Mouse (Mus musculus) ovary, adult 10 weeks (tissue): ENCODE results near the gene Nr0b2. TPM values are rescaled to one million over a fixed set of nuclear protein-coding genes. Genes with fewer than 3 reads are reported as not detected.

Experiments used
- polyA plus RNA-seq: library from polyadenylated mRNA; stranded (reverse); fragments of 350-450 nt; fragmentation: Illumina TruSeq; extraction: RNeasy Lipid Tissue Mini Kit (QIAGEN cat#74804); gene quantifications from one replicate; pipeline ENCODE4 v1.2.3, GENCODE M21; 2014

Nr0b2 gene
- not detected for polyA plus RNA-seq

DNA sequence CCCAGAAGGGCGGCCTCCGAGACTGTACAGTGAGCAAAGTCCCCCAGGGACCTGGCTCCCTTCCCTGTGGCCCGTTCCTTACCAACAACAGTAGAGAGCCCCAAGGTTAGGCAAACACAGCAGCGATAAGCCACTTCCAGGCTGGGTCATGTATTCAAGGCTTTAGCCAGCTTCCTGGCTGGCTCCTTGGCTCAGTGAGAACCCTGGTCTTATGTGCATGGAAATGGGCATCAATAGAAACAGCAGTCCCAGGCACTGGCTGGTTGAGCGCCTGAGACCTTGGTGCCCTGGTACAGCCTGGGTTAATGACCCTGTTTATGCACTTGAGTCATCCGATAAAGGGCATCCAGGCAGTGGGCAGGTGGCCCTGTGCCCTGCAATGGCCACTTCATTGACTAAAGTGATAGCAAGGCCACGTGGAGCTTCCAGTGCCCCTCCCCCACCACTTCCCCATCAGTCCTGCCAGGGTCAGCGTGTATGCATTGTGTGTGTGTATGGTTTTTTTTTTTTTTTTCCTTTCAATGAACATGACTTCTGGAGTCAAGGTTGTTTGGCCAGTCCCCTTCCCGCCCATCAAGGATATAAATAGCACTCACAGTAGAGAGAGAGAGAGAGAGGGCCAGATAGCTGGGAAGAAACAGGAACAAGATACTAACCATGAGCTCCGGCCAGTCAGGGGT is at the start of gene Nr0b2:
Nr0b2 (plus strand) TSS at position 609 of the 680 bp plus-strand sequence.

DNA sequence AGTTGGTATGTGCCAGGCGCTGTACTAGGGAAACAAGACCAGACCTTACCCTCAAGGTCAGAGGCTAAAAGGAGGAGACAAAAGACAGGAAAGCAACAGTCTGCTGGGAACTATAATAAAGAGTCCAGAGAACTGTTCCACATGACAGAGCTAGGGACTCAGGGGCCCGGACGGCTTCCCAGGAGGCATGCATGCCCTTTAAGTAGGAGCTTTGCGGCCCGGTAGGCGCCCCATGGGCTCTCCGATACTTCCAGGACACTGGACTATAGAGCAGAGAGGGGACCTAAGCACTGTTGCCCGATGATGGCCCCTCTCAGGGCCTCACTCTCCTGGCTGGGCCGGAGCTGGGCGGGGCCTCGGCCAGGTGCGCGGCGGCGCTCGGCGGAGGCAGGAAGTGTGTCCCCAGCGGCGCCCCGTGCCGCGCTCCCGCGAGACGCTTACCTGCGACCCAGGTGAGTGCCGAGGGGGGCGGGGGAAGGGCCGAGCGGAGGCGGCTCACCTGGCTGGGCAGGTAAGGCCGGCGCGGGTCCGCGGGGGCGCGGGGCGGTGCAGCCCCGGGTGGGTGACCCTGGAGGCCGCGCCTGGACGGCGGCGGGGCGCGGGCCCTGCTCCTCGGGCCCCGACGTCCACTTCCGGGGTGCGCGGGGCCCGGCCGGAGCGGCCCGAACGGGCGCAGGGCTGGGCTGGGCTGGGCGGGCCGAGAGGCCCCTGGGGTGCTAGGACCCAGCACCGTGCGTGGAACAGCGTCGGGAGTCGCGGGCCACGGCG is 34.4 kb upstream of the Nr0b2 start, which contains the start of gene Kdf1:
Kdf1 (plus strand) TSS at position 363 of the 768 bp plus-strand sequence.

GRCm38 (mm10) chr4:133545272-133546231 is 7.6 kb upstream of the Nr0b2 start, which contains the start of gene Nudc:
Gene Nudc (minus strand): TSS chr4:133545996.

GRCm38 (mm10) chr4:133574070-133574842 is 21.1 kb downstream of the Nr0b2 start, which contains the start of gene Gpatch3:
Gene Gpatch3 (plus strand): TSS chr4:133574745.

DNA sequence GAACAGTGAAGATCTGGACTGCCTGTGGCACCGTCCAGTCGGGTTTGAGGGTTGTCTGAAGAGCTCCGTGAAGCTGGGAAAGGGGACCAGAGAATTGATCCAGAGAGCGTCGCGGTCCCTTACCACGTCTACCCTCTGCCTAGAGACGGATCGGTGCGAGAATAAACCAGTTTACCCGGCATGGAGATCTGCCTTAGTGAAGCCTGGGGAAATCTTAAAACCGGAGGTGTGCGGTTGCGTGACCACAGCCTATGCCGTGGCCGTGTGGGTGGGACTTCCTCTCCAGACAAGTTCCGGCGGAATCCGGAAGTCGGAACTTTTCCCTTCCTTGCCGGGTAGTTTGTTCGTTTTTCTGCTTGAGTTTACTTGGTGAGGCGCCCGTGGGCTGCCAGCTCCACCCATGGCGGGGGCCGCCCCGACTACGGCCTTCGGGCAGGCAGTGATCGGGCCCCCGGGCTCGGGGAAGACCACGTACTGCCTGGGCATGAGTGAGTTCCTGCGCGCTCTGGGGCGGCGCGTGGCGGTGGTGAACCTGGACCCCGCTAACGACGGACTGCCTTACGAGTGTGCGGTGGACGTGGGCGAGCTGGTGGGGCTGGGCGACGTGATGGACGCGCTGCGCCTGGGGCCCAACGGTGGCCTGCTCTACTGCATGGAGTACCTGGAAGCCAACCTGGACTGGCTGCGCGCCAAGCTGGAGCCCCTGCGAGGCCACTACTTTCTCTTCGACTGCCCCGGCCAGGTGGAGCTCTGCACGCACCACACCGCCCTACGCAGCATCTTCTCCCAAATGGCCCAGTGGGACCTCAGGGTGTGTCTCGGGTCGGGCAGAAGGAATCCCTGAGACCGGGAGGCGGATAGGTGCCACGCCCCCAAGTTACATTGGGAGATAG is 31.1 kb downstream of the Nr0b2 start, which contains the start of gene Gpn2:
Gpn2 (plus strand) TSS at position 304 of the 893 bp plus-strand sequence.

GRCm38 (mm10) chr4:133601721-133602218 is 48.6 kb downstream of the Nr0b2 start, which contains the start of gene Sfn:
Gene Sfn (minus strand): TSS chr4:133602168.

Other genes with a start within 250 kb of the Nr0b2 start
- gene Wdtc1, start 199.9 kb upstream of the Nr0b2 start, polyA plus RNA-seq: 2.3 TPM
- 1.7 TPM for gene Slc9a1, start 183.7 kb upstream of the Nr0b2 start, polyA plus RNA-seq
- gene Tent5b, start 73.2 kb upstream of the Nr0b2 start, polyA plus RNA-seq: 0.46 TPM
- gene Trnp1, start 54.8 kb upstream of the Nr0b2 start, polyA plus RNA-seq: not detected
- gene Kdf1, start 34.4 kb upstream of the Nr0b2 start, polyA plus RNA-seq: not detected
- gene Nudc, start 7.4 kb upstream of the Nr0b2 start, polyA plus RNA-seq: 38.6 TPM
- gene Gpatch3, start 21.4 kb downstream of the Nr0b2 start, polyA plus RNA-seq: not detected
- not detected for gene Gpn2, start 31.0 kb downstream of the Nr0b2 start, polyA plus RNA-seq
- gene Sfn, start 48.8 kb downstream of the Nr0b2 start, polyA plus RNA-seq: not detected
- gene Zdhhc18, start 96.8 kb downstream of the Nr0b2 start, polyA plus RNA-seq: 2.2 TPM
- gene Pigv, start 119.3 kb downstream of the Nr0b2 start, polyA plus RNA-seq: 3.8 TPM
- 28.5 TPM for gene Arid1a, start 203.4 kb downstream of the Nr0b2 start, polyA plus RNA-seq